Mouse (Mus musculus): ENCODE data around the gene Eif2ak3.

Eif2ak3 gene

GRCm38 (mm10) chr6:70831179-70831839, 13.0 kb upstream of the Eif2ak3 start:
- DNase-seq, result no peak

GRCm38 (mm10) chr6:70837297-70837696, 7.0 kb upstream of the Eif2ak3 start:
- DNase-seq, result no peak

GRCm38 (mm10) chr6:70838532-70838931, 5.8 kb upstream of the Eif2ak3 start:
- peak in 1 of 2 experiments; percentile 26 for DNase-seq

- DNase-seq, result no peak
These were observed 4.0 kb upstream of the Eif2ak3 start for GRCm38 (mm10) chr6:70840281-70840680.

- peak in 1 of 2 experiments; percentile 34 for DNase-seq
These were observed 1.3 kb upstream of the Eif2ak3 start for GRCm38 (mm10) chr6:70842991-70843390.

- DNase-seq, result peak; percentile 29 to 33
These were observed 756 bp downstream of the Eif2ak3 start for GRCm38 (mm10) chr6:70844896-70845646.

- DNase-seq, result no peak
These were observed 3.1 kb downstream of the Eif2ak3 start for GRCm38 (mm10) chr6:70847386-70847785.

GRCm38 (mm10) chr6:70853371-70853770, 9.1 kb downstream of the Eif2ak3 start:
- no peak for DNase-seq

GRCm38 (mm10) chr6:70855529-70856309, 11.4 kb downstream of the Eif2ak3 start:
- DNase-seq, result no peak

GRCm38 (mm10) chr6:70862726-70863125, 18.4 kb downstream of the Eif2ak3 start:
- DNase-seq, result no peak

- peak in 1 of 2 experiments; percentile 12 for DNase-seq
These were observed 20.0 kb downstream of the Eif2ak3 start for GRCm38 (mm10) chr6:70864285-70864684.

GRCm38 (mm10) chr6:70866761-70867160, 22.4 kb downstream of the Eif2ak3 start:
- DNase-seq, result no peak

GRCm38 (mm10) chr6:70867297-70867696, 23.0 kb downstream of the Eif2ak3 start:
- no peak for DNase-seq

- DNase-seq, result no peak
These were observed 27.2 kb downstream of the Eif2ak3 start for GRCm38 (mm10) chr6:70871511-70871980.

GRCm38 (mm10) chr6:70872128-70872527, 27.8 kb downstream of the Eif2ak3 start:
- DNase-seq, result peak in 1 of 2 experiments; percentile 17

GRCm38 (mm10) chr6:70872570-70872969, 28.3 kb downstream of the Eif2ak3 start:
- DNase-seq, result no peak

GRCm38 (mm10) chr6:70874035-70874775, 29.9 kb downstream of the Eif2ak3 start:
- DNase-seq, result no peak

GRCm38 (mm10) chr6:70875017-70875416, 30.7 kb downstream of the Eif2ak3 start:
- DNase-seq, result no peak

GRCm38 (mm10) chr6:70880714-70881304, 36.5 kb downstream of the Eif2ak3 start:
- peak; percentile 59 to 72 for DNase-seq

GRCm38 (mm10) chr6:70887993-70888392, 43.7 kb downstream of the Eif2ak3 start:
- no peak for DNase-seq

GRCm38 (mm10) chr6:70898166-70898565, 53.9 kb downstream of the Eif2ak3 start:
- no peak for DNase-seq

GRCm38 (mm10) chr6:70899594-70900003, 55.3 kb downstream of the Eif2ak3 start:
- DNase-seq, result no peak
